Mouse (Mus musculus): ENCODE measurements around the gene Mt4. TPM values are rescaled to one million over a fixed set of nuclear protein-coding genes. Genes with fewer than 3 reads are reported as not detected.

Gene Mt4
- polyA plus RNA-seq, 1 experiment from 2014 or later = not detected

DNA sequence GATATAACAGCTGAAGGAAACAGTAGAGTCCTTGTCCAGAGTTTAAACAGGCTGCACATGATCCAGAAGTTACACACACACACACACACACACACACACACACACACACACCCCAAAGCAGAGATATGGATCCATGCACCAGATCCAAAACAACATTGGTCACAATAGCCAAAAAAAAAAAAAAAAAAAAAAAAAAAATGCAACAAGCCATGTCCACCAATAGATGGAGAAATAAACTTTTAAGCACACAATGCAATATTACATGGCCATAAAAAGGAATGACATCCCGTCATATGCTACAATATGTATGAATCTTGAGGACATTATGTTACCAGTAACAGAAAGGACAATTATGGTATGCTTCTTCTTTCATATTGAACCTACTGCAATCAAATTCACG, 23.0 kb upstream of the Mt4 start:
- no peak overlapping the region for H3K4me2 ChIP-seq (ENCODE audit: low read length)
- H3K9ac ChIP-seq (ENCODE audit: low read depth, low read length) = no peak overlapping the region
- DNase-seq (ENCODE audit: low spot score) (no peak), ATAC-seq (replicated peaks; ENCODE audit: low FRiP score, low read depth) (no peak)
- no peak overlapping the region for H3K27ac ChIP-seq
- H3K4me3 ChIP-seq (replicated peaks; ENCODE audit: low read depth, low read length) = no peak overlapping the region
- no peaks in the 10 kb centered on the region for H3K27me3 ChIP-seq (ENCODE audit: insufficient read depth, low read length)
- WGBS = 91% methylated on average over 2 of the region's 2 CpGs
- no peaks in the 10 kb centered on the region for H3K4me1 ChIP-seq (replicated peaks; ENCODE audit: insufficient read depth, low read length)
- no peaks in the 10 kb centered on the region for H3K36me3 ChIP-seq (ENCODE audit: insufficient read depth, low read length)
- TF ChIP-seq CTCF (IDR thresholded peaks at IDR 0.05; ENCODE audit: low read depth) = no peak
- H3K9me3 ChIP-seq (replicated peaks; ENCODE audit: low read length) = no peaks in the 10 kb centered on the region

DNA sequence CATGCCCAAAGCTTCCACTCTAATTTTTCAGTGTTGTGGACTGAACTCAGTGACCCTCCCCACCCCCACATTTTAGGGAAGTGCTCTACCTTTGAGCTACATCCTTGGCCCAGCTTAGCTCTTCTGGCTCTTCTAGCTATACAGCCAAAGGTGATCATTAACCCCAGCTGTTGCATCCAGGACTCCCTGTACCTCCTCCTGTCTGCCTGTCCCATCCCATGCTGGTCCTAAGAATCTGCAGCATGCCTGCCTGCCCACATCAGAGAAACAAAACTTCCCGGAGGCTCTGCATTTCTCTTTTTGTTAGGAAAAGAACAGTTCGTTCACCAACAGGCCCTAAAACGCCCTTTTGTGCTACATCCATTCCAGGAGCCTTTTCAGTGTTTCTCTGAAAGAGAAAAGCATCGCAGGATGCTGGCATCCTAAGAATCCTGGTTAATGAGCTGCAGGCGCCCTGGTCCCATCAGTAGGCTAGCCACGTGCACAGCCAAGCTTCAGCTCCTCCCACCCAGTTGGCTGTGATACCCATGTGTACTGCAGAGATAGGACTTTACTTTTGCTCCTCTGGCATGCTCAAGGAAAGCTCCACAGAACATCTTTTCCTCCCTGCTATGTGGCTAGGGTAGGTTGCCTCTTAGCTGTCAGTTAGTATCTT, 18.1 kb upstream of the Mt4 start:
- H3K27me3 ChIP-seq (ENCODE audit: insufficient read depth, low read length) = no peaks in the 10 kb centered on the region
- 13% methylated on average over 6 of the region's 6 CpGs for WGBS
- no peaks in the 10 kb centered on the region for H3K9me3 ChIP-seq (replicated peaks; ENCODE audit: low read length)
- H3K36me3 ChIP-seq (ENCODE audit: insufficient read depth, low read length) = no peaks in the 10 kb centered on the region
- no peak overlapping the region for H3K27ac ChIP-seq
- no peak for TF ChIP-seq CTCF (IDR thresholded peaks at IDR 0.05; ENCODE audit: low read depth)
- H3K4me3 ChIP-seq (replicated peaks; ENCODE audit: low read depth, low read length) = no peak overlapping the region
- no peak for DNase-seq (ENCODE audit: low spot score)
- no peak overlapping the region for H3K4me2 ChIP-seq (ENCODE audit: low read length)
- no peak for ATAC-seq (replicated peaks; ENCODE audit: low FRiP score, low read depth)
- no peak overlapping the region for H3K9ac ChIP-seq (ENCODE audit: low read depth, low read length)
- no peaks in the 10 kb centered on the region for H3K4me1 ChIP-seq (replicated peaks; ENCODE audit: insufficient read depth, low read length)

DNA sequence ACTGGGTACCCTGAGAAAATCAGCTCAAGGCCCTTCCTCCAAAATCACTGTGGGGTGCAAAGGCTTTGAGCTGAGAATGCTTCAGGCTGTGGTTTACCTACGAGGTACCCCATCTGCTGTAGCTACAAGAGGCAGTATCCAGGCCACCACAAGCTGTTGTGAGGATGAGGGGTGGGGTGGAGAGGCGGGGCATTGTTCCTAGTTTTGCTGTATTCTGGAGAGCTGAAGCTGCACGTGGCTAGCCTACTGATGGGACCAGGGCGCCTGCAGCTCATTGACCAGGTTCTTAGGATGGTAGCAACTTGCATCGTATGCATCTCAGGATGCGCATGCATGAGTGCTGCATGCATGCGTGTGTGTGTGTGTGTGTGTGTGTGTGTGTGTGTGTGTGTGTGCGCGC, 15.4 kb upstream of the Mt4 start:
- WGBS = 80% methylated on average over 9 of the region's 9 CpGs
- H3K27ac ChIP-seq = no peak overlapping the region
- H3K4me3 ChIP-seq (replicated peaks; ENCODE audit: low read depth, low read length) = no peak overlapping the region
- no peaks in the 10 kb centered on the region for H3K4me1 ChIP-seq (replicated peaks; ENCODE audit: insufficient read depth, low read length)
- H3K9me3 ChIP-seq (replicated peaks; ENCODE audit: low read length) = no peaks in the 10 kb centered on the region
- ATAC-seq (replicated peaks; ENCODE audit: low FRiP score, low read depth) (no peak), DNase-seq (ENCODE audit: low spot score) (no peak)
- no peak overlapping the region for H3K4me2 ChIP-seq (ENCODE audit: low read length)
- no peak overlapping the region for H3K9ac ChIP-seq (ENCODE audit: low read depth, low read length)
- no peak for TF ChIP-seq CTCF (IDR thresholded peaks at IDR 0.05; ENCODE audit: low read depth)
- H3K36me3 ChIP-seq (ENCODE audit: insufficient read depth, low read length) = no peaks in the 10 kb centered on the region
- H3K27me3 ChIP-seq (ENCODE audit: insufficient read depth, low read length) = no peaks in the 10 kb centered on the region

DNA sequence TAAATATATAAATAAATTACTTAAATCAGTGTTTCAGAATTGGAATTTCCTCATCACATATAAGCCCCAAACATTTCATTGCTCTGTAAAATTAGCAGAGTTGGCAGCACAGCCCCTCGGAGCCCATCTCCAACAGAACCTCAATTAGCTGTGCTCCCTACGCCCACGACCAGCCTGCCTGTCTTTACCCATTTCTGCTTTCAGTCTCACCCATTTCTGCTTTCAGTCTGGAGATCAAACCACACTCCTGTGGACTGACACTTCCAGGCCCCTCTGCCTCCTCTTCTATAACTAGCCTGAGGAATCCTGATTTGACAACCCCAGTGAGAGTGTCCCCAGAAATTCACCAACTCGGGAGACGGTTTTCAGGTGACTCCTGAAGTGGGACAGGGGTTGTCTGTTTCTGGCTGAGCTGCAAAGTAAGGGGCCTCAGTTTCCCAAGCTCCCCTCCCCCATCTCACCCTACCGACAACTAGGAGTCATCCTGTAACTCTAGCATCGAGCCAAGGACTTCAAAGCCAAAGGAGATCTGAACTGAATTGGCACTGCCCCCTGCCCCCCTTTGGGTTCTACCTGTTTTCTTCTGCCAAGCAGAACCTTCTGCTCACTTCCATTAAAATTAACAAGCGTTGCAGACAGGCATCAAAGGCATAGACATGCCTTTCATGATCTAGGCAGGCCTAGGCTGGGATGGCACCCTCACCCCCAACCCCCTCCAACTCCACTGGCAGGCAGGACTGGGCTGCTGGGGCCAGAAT, 14.1 kb upstream of the Mt4 start:
- no peaks in the 10 kb centered on the region for H3K9me3 ChIP-seq (replicated peaks; ENCODE audit: low read length)
- no peak for TF ChIP-seq CTCF (IDR thresholded peaks at IDR 0.05; ENCODE audit: low read depth)
- no peaks in the 10 kb centered on the region for H3K4me1 ChIP-seq (replicated peaks; ENCODE audit: insufficient read depth, low read length)
- no peaks in the 10 kb centered on the region for H3K27me3 ChIP-seq (ENCODE audit: insufficient read depth, low read length)
- no peak overlapping the region for H3K4me2 ChIP-seq (ENCODE audit: low read length)
- 21% methylated on average over 8 of the region's 8 CpGs for WGBS
- H3K36me3 ChIP-seq (ENCODE audit: insufficient read depth, low read length) = no peaks in the 10 kb centered on the region
- no peak overlapping the region for H3K27ac ChIP-seq
- no peak for DNase-seq (ENCODE audit: low spot score)
- no peak overlapping the region for H3K9ac ChIP-seq (ENCODE audit: low read depth, low read length)
- ATAC-seq (replicated peaks; ENCODE audit: low FRiP score, low read depth) = no peak
- H3K4me3 ChIP-seq (replicated peaks; ENCODE audit: low read depth, low read length) = no peak overlapping the region

DNA sequence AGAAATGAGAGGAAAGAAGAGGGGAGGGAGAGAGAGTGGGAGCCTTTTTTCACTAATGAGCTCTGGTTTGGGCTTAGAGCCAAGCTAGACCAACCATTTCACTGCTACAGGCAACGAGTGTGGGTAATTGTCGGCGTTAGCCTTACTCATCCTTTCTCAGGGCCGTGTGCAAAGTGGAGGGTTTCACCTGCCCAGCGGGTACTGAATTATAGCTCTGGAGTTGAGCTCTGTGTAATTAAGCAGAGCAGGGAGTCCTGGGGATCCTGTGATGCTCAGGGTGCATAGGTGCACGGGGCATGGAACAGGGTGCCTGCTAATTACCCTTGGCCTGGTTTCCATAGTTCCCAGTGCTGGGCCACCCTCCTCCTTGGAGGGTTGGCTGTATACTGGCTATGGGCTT, 9.3 kb upstream of the Mt4 start:
- no peak for TF ChIP-seq CTCF (IDR thresholded peaks at IDR 0.05; ENCODE audit: low read depth)
- no peak overlapping the region for H3K4me2 ChIP-seq (ENCODE audit: low read length)

DNA sequence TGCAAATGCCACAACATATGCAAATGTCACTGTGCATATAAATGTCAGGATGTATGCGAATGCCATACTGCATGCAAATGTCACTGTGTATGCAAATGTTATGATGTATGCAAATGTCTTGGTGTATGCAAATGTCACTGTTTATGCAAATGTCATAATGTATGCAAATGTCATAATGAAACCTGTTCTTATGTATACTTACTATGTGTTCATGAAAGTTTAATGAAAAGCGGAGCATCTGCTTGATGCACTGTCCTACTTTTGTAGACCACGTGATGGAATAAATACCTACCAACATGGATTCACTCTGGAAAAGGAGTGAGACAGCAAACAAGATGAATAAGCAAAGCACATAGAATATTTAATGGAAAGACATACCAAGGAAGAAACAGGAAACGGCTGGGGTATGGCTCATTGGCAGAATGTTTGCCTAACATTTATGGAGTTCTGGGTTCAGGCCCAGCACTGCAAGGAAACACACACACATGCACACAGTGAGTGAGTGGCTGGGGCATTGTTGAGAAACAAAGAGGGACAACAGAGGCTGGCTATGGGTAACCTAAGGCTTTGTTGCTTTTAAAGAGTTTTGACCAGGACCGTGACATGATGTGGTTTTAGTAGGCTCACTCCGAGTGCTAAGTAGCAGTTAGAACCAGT, 7.7 kb upstream of the Mt4 start:
- no peak overlapping the region for H3K4me2 ChIP-seq (ENCODE audit: low read length)
- TF ChIP-seq CTCF (IDR thresholded peaks at IDR 0.05; ENCODE audit: low read depth) = no peak
- no peak; the same call in 1 of the 2 replicates for ATAC-seq (replicated peaks; ENCODE audit: low FRiP score, low read depth)
- H3K4me1 ChIP-seq (replicated peaks; ENCODE audit: insufficient read depth, low read length) = no peaks in the 10 kb centered on the region
- H3K9me3 ChIP-seq (replicated peaks; ENCODE audit: low read length) = no peaks in the 10 kb centered on the region
- DNase-seq (ENCODE audit: low spot score) = no peak
- no peaks in the 10 kb centered on the region for H3K36me3 ChIP-seq (ENCODE audit: insufficient read depth, low read length)
- H3K4me3 ChIP-seq (replicated peaks; ENCODE audit: low read depth, low read length) = no peak overlapping the region
- no peak overlapping the region for H3K9ac ChIP-seq (ENCODE audit: low read depth, low read length)
- H3K27ac ChIP-seq = no peak overlapping the region
- H3K27me3 ChIP-seq (ENCODE audit: insufficient read depth, low read length) = no peaks in the 10 kb centered on the region
- WGBS = 88% methylated on average over 6 of the region's 6 CpGs

More for the DNA sequence above, 9.3 kb upstream of the Mt4 start:
- no peaks in the 10 kb centered on the region for H3K4me1 ChIP-seq (replicated peaks; ENCODE audit: insufficient read depth, low read length)
- H3K4me3 ChIP-seq (replicated peaks; ENCODE audit: low read depth, low read length) = no peak overlapping the region
- no peaks in the 10 kb centered on the region for H3K36me3 ChIP-seq (ENCODE audit: insufficient read depth, low read length)
- no peaks in the 10 kb centered on the region for H3K9me3 ChIP-seq (replicated peaks; ENCODE audit: low read length)
- ATAC-seq (replicated peaks; ENCODE audit: low FRiP score, low read depth) (no peak), DNase-seq (ENCODE audit: low spot score) (no peak)
- H3K27me3 ChIP-seq (ENCODE audit: insufficient read depth, low read length) = no peaks in the 10 kb centered on the region
- H3K9ac ChIP-seq (ENCODE audit: low read depth, low read length) = no peak overlapping the region
- H3K27ac ChIP-seq = no peak overlapping the region
- 64% methylated on average over 6 of the region's 6 CpGs for WGBS
